Mouse (Mus musculus) myocyte (in vitro differentiated cells): ENCODE measurements around the gene St5. TPM values are rescaled to one million over a fixed set of nuclear protein-coding genes. Genes with fewer than 3 reads are reported as not detected.

Source experiments
- H3K27me3 ChIP-seq: one replicate; pipeline ENCODE4 v1.6.1; 2011; ENCODE audit not compliant: control insufficient read depth, insufficient read depth, insufficient read length
- H3K36me3 ChIP-seq: one replicate; pipeline ENCODE4 v1.6.1; 2011; ENCODE audit not compliant: control insufficient read depth, insufficient read depth
- H3K4me2 ChIP-seq: one replicate; pipeline ENCODE4 v1.6.1; 2011; ENCODE audit warnings: low read depth, control low read depth
- H3K4me3 ChIP-seq: one replicate; pipeline ENCODE4 v1.5.1; 2011; ENCODE audit warnings: mild to moderate bottlenecking, control low read depth, moderate library complexity
- H3K79me2 ChIP-seq: one replicate; pipeline ENCODE4 v1.6.1; 2011; ENCODE audit not compliant: control insufficient read depth, insufficient read depth
- H3ac ChIP-seq: one replicate; pipeline ENCODE4 v1.6.1; 2011; ENCODE audit not compliant: control insufficient read depth, insufficient read length
- CEBPB ChIP-seq: IDR thresholded peaks from 2 replicates; pipeline ENCODE4 v1.6.1; 2011; ENCODE audit warnings: mild to moderate bottlenecking, moderate library complexity; ENCODE audit not compliant: poor library complexity, insufficient read depth, severe bottlenecking
- E2F4 ChIP-seq: IDR thresholded peaks from one replicate; pipeline ENCODE4 v1.6.1; 2011; ENCODE audit warnings: mild to moderate bottlenecking, control low read depth, moderate library complexity; ENCODE audit not compliant: insufficient read depth
- MAX ChIP-seq: IDR thresholded peaks from one replicate; pipeline ENCODE4 v1.6.1; 2011; ENCODE audit warnings: low read depth, mild to moderate bottlenecking, control low read depth
- MYOD1 ChIP-seq, 3 experiments: IDR thresholded peaks; one replicate each; pipeline ENCODE4 v1.6.1; 2011; ENCODE audit warnings: control low read depth in 2 of 3, low read depth in 2 of 3, mild to moderate bottlenecking in 2 of 3, moderate library complexity in 1 of 3; ENCODE audit not compliant: insufficient read length in 2 of 3, control insufficient read depth in 1 of 3
- MYOG ChIP-seq, 3 experiments: IDR thresholded peaks; one replicate each; pipeline ENCODE4 v1.6.1; 2011; ENCODE audit warnings: control low read depth in 2 of 3, low read depth in 2 of 3, mild to moderate bottlenecking in 2 of 3; ENCODE audit not compliant: insufficient read length in 2 of 3, control insufficient read depth in 1 of 3, insufficient read depth in 1 of 3
- POLR2A ChIP-seq: IDR thresholded peaks from one replicate; pipeline ENCODE4 v1.6.1; 2011; ENCODE audit warnings: low read depth, mild to moderate bottlenecking, control low read depth, moderate library complexity; ENCODE audit not compliant: insufficient read length
- POLR2AphosphoS2 ChIP-seq: IDR thresholded peaks from one replicate; pipeline ENCODE4 v1.6.1; 2011; ENCODE audit warnings: low read depth, control low read depth; ENCODE audit not compliant: insufficient read length
- REST ChIP-seq: IDR thresholded peaks from one replicate; pipeline ENCODE4 v1.6.1; 2011; ENCODE audit warnings: mild to moderate bottlenecking, control low read depth, moderate library complexity; ENCODE audit not compliant: insufficient read depth, insufficient read length
- SRF ChIP-seq: IDR thresholded peaks from one replicate; pipeline ENCODE4 v1.6.1; 2011; ENCODE audit warnings: low read depth; ENCODE audit not compliant: control insufficient read depth, insufficient read length
- TCF12 ChIP-seq: IDR thresholded peaks from one replicate; pipeline ENCODE4 v1.6.1; 2011; ENCODE audit warnings: mild to moderate bottlenecking, control low read depth; ENCODE audit not compliant: poor library complexity, insufficient read depth, severe bottlenecking
- TCF3 ChIP-seq: IDR thresholded peaks from one replicate; pipeline ENCODE4 v1.6.1; 2011; ENCODE audit warnings: low read depth, control low read depth; ENCODE audit not compliant: insufficient read length
- USF1 ChIP-seq: IDR thresholded peaks from one replicate; pipeline ENCODE4 v1.6.1; 2011; ENCODE audit warnings: low read depth, mild to moderate bottlenecking, control low read depth, moderate library complexity
- polyA plus RNA-seq: library from polyadenylated mRNA; unstranded; fragments of >200 nt; fragmentation: generic; extraction: Trizol; gene quantifications from one replicate; pipeline ENCODE4 v1.2.1, GENCODE M21; 2012; ENCODE audit warnings: missing spikeins

Gene St5
- polyA plus RNA-seq, 1 experiment, result 34.1 TPM

DNA sequence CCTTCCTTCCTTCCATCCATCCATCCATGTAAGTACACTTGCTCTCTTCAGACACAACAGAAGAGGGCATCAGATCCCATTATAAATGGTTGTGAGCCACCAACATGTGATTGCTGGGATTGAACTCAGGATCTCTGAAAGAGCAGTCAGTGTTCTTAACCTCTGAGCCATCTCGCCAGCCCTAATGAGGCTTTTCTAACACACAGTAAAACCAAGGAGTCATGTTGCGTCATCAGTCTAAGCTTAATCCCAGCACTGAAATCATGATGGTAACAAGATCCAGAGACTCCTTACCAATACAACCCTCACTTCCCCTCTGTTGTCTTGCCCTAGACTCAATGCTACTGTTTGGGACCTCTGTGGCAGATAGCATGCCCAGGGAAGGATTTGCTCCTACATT, 157.2 kb downstream of the St5 start:
- no peaks in the 10 kb centered on the region for H3K27me3 ChIP-seq
- H3K4me2 ChIP-seq, result peak overlapping the region; percentile 62
- no peaks in the 10 kb centered on the region for H3K79me2 ChIP-seq
- H3K36me3 ChIP-seq, result peaks cover 22% of the 10 kb centered on the region
- H3ac ChIP-seq, result no peak overlapping the region
- no peak for TF ChIP-seq E2F4
- peak; percentile 86 for TF ChIP-seq CEBPB
- H3K4me3 ChIP-seq, result no peak overlapping the region

DNA sequence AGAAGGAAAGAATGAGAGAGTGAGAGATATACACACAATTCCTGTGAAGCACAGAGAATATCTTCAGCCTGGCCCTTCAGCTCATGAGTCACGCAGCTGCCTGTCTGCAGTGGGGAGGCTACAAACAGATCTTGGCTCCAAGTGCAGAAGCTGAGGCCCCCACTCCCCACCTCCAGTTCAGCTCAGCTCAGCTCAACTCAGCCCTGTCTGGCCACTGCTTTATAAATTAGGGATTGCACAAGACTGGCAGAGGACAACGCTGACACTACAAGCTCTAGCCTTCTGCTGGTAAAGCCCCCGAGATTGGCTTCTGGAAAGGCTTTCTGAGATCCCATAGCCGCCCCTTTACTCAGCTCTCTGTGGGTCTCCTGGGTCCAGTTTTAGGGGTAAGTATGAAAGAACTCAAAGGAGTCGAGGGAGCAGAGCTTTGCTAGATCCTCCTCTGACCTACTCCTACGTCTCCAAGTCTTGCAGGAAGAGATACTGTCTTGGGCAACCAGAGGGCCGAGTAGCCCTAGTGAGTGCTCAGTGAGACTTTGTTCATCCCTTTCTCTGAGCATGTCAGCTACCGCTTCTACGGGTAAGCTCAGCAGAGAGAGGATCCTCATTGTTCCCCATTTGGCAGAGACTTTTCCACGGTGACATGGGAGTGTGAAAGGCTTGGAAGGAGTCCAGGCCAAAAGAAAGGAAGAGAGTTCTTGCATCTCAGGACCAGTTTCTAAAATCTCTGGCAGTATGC, 158.0 kb downstream of the St5 start:
- TF ChIP-seq TCF12 (no peak), CEBPB (peak; percentile 59; the same call in 1 of the 2 replicates)
- Histone ChIP-seq H3K79me2 (no peaks in the 10 kb centered on the region), H3K27me3 (no peaks in the 10 kb centered on the region), H3K36me3 (peaks cover 22% of the 10 kb centered on the region), H3K4me2 (peak overlapping the region; percentile 62), H3ac (no peak overlapping the region), H3K4me3 (no peak overlapping the region)

DNA sequence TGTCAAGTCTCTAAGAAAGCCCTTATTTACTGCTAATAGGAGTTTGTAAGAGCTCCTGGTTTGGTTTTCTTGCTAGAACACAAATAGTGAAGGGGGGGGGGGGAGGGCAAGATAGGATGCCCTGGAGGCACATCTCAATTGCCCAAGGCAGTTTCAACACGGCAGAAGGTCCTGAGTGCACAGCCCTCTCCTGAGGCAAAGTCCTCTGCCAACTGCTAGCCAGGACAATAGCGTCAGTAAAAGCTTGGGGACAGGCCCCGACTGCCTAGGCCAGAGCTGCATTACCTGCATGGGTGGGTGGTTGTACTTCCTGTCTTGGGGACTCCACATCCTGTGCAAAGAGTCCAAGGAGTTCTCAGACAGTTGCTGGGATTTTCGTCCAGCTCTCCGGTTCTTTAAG, 158.6 kb downstream of the St5 start:
- peaks cover 27% of the 10 kb centered on the region for H3K36me3 ChIP-seq
- no peak overlapping the region for H3ac ChIP-seq
- H3K27me3 ChIP-seq, result no peaks in the 10 kb centered on the region
- no peak for TF ChIP-seq MYOG (IDR thresholded peaks at IDR 0.05; ENCODE audit: control insufficient read depth in 1 of 3, insufficient read depth in 1 of 3, insufficient read length in 2 of 3, low read depth in 2 of 3)
- H3K4me2 ChIP-seq, result peak overlapping the region; percentile 62
- H3K79me2 ChIP-seq, result no peaks in the 10 kb centered on the region
- H3K4me3 ChIP-seq, result no peak overlapping the region

DNA sequence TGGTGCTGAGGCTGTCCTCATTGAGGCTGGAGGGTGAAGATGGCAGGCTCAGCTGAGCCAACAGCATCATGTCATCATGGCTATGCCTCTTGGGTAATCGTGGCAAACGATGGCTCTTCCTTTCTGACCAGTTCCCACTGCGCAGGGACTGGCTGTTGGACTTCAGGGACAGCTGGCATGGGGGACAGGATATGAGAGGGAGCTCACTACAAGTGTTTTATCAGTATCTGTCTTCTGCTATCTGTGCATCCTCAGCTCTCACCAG, 161.1 kb downstream of the St5 start:
- TF ChIP-seq SRF (no peak), MAX (no peak), REST (no peak), POLR2A (no peak), USF1 (no peak), POLR2AphosphoS2 (no peak), CEBPB (no peak), TCF12 (no peak), TCF3 (no peak), MYOG (IDR thresholded peaks at IDR 0.05; ENCODE audit: control insufficient read depth in 1 of 3, insufficient read depth in 1 of 3, insufficient read length in 2 of 3, low read depth in 2 of 3) (no peak), E2F4 (no peak), MYOD1 (IDR thresholded peaks at IDR 0.05; ENCODE audit: control insufficient read depth in 1 of 3, insufficient read length in 2 of 3, low read depth in 2 of 3) (no peak)
- Histone ChIP-seq H3K4me3 (no peak overlapping the region), H3K79me2 (no peaks in the 10 kb centered on the region), H3K4me2 (no peak overlapping the region), H3ac (no peak overlapping the region), H3K27me3 (no peaks in the 10 kb centered on the region), H3K36me3 (peaks cover 42% of the 10 kb centered on the region)

DNA sequence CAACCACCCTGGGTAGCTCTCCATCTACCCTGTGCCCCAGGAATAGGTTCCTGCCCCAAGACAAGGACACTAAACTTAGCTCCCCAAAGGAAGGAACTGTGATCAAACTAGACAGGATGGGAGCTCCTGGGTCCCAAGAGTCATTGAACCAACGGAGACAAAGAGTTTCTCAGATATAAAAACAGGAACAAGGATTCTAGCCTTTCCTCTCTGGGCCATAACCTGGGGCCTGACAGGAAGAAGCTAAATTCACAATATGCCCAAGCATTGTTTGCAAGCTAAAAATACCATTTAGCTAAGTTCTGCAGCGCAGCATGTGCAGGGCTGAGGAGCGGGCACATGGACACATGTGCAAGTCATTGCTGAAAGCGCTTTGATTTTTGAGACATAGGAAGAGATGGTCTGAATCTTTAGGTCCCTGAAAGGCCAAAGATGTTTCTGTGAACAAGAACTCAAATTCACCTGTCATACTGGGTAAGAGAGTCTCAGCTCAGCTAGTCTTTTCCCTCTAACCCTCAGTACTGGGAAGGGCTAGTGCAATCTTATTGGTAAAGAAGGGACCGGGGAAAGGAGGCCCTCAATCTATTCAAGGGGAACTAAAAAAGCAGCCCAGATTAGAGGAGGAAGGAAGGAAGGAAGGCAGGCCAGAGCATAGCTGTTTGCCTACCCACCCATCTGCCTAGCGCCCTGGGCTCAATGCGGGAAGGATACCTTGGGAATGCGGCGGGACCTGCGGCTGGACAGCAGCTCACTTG, 161.6 kb downstream of the St5 start:
- no peaks in the 10 kb centered on the region for H3K27me3 ChIP-seq
- peaks cover 42% of the 10 kb centered on the region for H3K36me3 ChIP-seq
- no peak overlapping the region for H3K4me3 ChIP-seq
- TF ChIP-seq CEBPB, result no peak
- no peak for TF ChIP-seq E2F4
- no peak for TF ChIP-seq SRF
- TF ChIP-seq POLR2AphosphoS2, result no peak
- TF ChIP-seq MYOG (IDR thresholded peaks at IDR 0.05; ENCODE audit: control insufficient read depth in 1 of 3, insufficient read depth in 1 of 3, insufficient read length in 2 of 3, low read depth in 2 of 3), result no peak
- TF ChIP-seq TCF3, result no peak
- no peak for TF ChIP-seq USF1
- TF ChIP-seq REST, result no peak
- TF ChIP-seq MYOD1 (IDR thresholded peaks at IDR 0.05; ENCODE audit: control insufficient read depth in 1 of 3, insufficient read length in 2 of 3, low read depth in 2 of 3), result no peak
- no peaks in the 10 kb centered on the region for H3K79me2 ChIP-seq
- no peak overlapping the region for H3ac ChIP-seq
- no peak overlapping the region for H3K4me2 ChIP-seq

DNA sequence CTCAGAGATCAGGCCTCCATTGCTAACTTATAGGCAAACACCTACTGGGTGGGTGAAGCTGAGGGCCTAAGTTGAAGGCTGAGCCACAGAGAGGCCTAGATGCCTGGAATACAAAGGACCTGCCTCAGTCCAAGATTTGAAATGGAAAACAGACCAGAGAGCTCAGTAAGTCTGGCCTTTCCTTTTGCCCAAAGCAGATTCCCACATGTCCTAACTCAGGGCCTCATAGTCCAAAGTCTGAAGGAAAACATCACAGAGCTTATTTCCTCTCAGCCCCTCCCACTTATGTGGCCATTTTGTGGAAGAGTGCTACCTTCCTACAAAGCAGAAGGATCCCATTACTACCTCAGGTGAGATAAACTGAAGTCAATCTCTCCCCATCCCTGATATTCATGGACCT, 162.5 kb downstream of the St5 start:
- Histone ChIP-seq H3K27me3 (no peaks in the 10 kb centered on the region), H3K79me2 (no peaks in the 10 kb centered on the region), H3ac (no peak overlapping the region), H3K36me3 (peaks cover 42% of the 10 kb centered on the region), H3K4me3 (no peak overlapping the region), H3K4me2 (no peak overlapping the region)
- no peak for TF ChIP-seq MYOD1 (IDR thresholded peaks at IDR 0.05; ENCODE audit: control insufficient read depth in 1 of 3, insufficient read length in 2 of 3, low read depth in 2 of 3)
- TF ChIP-seq POLR2AphosphoS2, result no peak
- TF ChIP-seq TCF3, result no peak
- TF ChIP-seq POLR2A, result no peak
- no peak for TF ChIP-seq USF1
- TF ChIP-seq MYOG (IDR thresholded peaks at IDR 0.05; ENCODE audit: control insufficient read depth in 1 of 3, insufficient read depth in 1 of 3, insufficient read length in 2 of 3, low read depth in 2 of 3), result no peak
- no peak for TF ChIP-seq SRF
- TF ChIP-seq REST, result no peak
- no peak for TF ChIP-seq CEBPB
- no peak for TF ChIP-seq MAX
- no peak for TF ChIP-seq TCF12
- TF ChIP-seq E2F4, result no peak
